Mouse (Mus musculus): ENCODE measurements around the gene Tjp1. TPM values are rescaled to one million over a fixed set of nuclear protein-coding genes. Genes with fewer than 3 reads are reported as not detected.
A peak's percentile ranks its signal among the peaks of the same experiment; 100 is the strongest.

The Tjp1 gene
- total RNA-seq, 2 experiments from 2014 or later: 149 to 169 TPM

- no peak for DNase-seq (ENCODE audit: extremely low spot score in 1 of 2, low spot score in 1 of 2)
Measured at GRCm38 (mm10) chr7:65394672-65395071, 132.9 kb downstream of the Tjp1 start.

DNA sequence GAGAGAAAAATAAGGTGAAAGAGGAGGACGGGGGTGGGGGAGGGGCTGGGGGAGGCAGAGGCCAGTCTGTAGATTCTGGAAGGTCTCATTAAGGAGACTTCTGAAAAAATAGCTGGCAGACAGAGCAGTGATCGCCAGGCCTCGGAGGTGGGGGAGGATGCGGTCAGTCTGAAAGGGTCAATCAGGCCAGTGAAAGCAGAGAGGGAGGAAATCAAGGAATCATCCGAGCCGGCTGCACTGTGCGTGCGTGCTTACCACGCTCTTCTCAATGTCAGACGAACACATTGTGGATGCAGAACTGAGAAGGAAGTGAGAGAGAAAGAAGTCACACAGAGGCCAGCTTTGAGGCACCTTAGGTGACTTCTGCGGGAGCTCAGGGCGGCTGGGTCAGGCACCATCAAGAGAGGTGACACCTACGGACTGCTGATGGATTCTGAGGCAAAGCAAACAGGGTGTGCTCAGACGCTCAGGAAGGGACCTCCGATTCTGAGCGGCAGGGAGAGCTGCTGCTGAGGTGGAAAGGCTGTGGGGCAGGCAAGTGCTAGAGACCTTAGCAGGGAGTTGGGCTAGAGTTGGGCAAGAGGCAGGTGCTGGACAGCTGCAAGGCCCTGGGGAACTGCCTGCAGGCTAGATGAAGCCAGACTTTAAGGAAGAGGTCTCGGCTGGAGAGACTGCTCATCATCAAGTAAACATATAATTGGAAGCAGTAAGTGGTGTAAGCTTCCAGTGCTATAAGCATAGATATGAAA, 133.7 kb downstream of the Tjp1 start:
- no peak for DNase-seq (ENCODE audit: extremely low spot score in 1 of 2, low spot score in 1 of 2)

- no peak for DNase-seq (ENCODE audit: extremely low spot score in 1 of 2, low spot score in 1 of 2)
Measured at GRCm38 (mm10) chr7:65392986-65393385, 134.6 kb downstream of the Tjp1 start.

- no peak for DNase-seq (ENCODE audit: extremely low spot score in 1 of 2, low spot score in 1 of 2)
Measured at GRCm38 (mm10) chr7:65389539-65389938, 138.0 kb downstream of the Tjp1 start.

DNA sequence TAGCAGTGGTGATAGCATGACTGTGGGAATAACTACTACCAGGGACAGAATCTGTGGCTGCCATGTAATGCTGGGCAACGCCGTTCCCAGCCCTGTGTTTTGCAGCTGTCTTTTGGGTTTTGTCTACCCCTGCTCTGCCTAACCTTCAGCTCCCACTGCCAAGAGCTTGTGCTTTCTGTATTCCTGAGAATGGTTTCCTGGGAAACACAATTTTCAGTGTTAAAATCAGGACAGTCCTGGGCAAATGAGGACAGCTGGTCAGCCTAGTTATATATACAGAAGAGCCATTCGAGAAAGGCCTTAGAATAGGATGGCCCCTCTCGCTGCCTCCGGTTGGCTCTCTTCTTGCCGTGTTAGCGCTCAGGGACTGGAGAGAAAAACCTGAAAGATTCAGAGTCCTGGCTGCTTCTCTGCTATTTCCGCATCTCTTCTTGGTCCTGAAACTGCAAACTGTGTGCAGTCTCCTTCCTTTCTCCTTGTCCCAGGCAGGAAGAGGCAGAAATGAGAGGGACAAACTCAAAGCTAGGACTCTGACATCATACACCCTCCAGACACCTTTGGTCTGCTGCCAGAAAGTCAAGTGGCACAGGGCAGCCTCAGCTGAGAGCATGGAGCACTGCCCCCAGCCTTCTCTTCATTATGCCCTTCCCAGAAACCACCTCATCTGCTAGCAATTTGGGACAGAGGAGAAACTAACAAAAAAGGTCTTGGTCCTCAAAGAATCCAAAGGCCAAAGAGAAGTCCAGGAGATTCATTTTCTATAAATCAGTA, 139.2 kb downstream of the Tjp1 start:
- no peak for DNase-seq (ENCODE audit: extremely low spot score in 1 of 2, low spot score in 1 of 2)

GRCm38 (mm10) chr7:65387560-65388175, 139.9 kb downstream of the Tjp1 start:
- DNase-seq (ENCODE audit: extremely low spot score in 1 of 2, low spot score in 1 of 2): no peak

DNA sequence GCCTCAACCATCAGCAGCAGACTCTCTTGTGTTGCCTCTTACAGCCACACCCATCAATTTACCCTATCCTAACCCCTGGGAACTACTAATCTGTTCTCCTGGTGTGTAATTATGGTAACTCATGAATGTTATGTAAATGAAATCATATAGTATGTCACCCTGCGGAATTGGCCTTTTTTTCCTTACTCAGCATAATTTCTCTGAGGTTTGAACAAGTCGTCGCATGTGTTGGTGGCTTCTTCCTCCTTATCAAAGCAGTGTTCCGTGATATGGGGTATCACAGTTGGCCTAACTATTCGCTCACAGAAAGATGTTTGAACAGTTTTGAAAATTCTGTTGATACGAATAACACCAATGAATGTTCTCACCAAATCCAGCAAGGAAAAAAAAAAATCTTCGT, 142.8 kb downstream of the Tjp1 start:
- no peak for DNase-seq (ENCODE audit: extremely low spot score in 1 of 2, low spot score in 1 of 2)

DNA sequence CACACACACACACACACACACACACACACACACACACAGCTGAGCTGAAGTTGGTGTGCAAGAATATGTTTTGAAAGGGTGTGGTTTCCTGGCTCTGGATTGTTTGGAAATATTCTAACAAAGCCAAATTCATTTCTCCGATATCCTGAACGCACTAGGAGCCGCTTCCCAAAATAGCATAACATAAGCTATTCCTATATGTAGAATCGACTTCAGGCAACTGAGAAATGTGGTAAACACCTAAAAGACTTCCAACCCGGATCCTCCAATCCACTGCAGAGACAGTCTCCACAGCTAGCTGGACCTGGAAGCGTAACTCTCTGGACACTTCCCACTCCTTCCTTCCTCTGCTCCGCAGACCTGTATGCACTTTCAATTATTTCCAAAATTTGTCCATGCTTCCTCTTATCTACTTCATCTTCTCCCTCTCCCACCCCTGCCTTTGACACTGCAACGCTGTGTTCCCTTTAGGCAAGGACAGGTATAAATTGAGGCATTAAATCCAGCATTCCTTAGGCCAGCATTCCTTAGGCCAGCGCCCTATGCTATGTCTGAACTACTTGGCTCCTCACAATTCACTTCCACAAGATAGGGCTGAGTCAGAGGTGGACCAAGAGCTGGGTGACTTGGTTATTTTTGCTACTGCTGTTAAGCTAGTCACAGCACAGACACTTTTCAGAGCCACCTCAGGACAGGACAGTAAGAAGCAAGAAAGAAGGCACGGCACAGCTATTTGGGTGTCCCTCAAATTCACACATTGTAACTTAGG, 144.9 kb downstream of the Tjp1 start:
- DNase-seq (ENCODE audit: extremely low spot score in 1 of 2, low spot score in 1 of 2): no peak

DNA sequence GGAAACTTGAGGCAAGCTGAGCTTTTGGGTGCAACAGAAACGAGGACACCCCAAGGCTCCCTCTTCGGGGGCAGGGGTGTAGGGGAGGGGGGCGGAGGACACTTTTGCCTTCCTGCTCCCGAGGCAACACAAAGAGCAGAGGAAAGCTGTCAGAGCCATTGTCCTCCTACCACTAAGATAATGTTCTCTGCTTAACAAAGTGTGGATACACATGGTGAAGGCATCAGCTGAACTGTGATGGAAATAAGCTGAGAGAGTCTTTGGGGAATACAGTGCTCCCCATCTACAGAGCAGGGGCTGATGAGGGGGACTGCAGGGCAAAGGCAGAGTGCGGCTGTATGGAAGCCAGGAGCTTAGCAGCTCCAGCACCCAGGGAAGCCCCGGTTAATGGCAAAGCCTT, 145.7 kb downstream of the Tjp1 start:
- no peak for DNase-seq (ENCODE audit: extremely low spot score in 1 of 2, low spot score in 1 of 2)

DNA sequence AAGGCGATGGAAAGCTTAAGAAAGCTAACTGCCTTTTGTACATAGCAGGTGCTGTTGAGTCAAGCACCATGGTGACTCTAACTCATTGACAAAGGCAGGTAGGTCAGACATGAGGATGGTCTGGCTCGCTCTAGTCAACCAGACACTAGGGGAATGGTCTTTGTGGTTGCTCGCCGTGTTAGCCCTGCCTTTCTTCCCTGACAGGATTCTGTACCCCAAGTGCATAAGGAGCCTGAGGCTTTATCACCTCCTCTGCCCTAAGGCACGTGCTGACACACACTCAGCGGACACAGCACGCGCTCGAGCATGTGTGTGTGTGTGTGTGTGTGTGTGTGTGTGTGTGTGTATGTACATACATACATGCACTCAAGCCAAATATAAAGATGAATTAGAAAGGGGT, 146.9 kb downstream of the Tjp1 start:
- DNase-seq (ENCODE audit: extremely low spot score in 1 of 2, low spot score in 1 of 2): no peak

DNA sequence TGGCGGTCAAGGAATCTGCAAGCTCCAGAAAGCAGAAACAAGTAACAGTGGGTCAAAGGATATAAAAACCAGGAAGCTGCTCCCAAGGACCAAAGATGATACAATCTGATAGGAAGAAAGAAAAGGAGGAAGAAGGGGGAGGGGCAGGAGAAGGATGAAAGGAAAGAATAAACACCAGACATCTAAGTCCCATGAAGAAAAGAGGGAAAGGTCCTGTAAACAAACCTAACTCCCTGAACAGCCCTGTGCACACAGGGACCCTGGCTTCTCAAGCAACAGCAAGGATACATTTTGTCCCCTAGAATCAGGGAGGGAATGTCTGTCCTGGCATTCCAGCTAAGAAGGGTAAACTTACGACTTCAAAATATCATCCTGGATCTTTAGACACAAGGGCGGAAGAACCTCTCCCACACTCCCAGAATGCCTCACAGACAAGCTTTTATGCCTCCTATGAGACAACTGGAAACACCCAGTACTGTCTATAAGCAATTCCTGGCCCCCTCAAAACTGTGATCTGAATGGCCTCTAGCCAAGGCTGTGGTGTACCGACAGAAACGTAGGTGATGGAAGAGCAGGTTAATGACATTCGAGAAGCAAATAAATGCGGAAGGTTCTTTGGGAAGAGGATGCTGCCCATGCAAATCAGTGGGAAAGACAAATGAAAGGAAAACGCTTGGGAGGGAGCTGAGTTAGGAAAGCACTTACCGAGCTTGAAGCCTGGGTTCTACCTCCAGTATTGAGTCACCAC, 148.6 kb downstream of the Tjp1 start:
- DNase-seq (ENCODE audit: extremely low spot score in 1 of 2, low spot score in 1 of 2): no peak

DNA sequence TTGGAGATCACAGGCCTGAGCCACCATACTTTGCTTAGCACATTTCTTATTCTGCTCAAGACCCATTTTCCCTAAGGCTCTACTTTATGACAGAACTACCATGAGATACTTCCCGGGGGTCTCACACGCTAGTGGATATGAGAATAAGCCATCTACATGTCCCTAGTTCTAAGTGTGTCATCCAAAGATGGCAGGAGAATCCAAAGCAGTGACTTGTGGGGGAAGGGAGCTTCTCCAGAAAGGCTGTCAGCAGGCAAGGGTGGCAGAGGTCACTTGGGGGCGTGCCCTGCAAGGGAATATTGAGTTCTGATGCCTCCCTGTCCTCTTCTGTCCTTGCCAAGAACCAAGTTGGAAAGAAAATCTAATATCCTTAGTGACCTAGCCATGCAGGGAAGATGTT, 150.1 kb downstream of the Tjp1 start:
- no peak for DNase-seq (ENCODE audit: extremely low spot score in 1 of 2, low spot score in 1 of 2)

- DNase-seq (ENCODE audit: extremely low spot score in 1 of 2, low spot score in 1 of 2): no peak
Measured at GRCm38 (mm10) chr7:65375621-65376020, 152.0 kb downstream of the Tjp1 start.

GRCm38 (mm10) chr7:65375176-65375575, 152.4 kb downstream of the Tjp1 start:
- no peak for DNase-seq (ENCODE audit: extremely low spot score in 1 of 2, low spot score in 1 of 2)

GRCm38 (mm10) chr7:65373336-65373735, 154.2 kb downstream of the Tjp1 start:
- DNase-seq (ENCODE audit: extremely low spot score in 1 of 2, low spot score in 1 of 2): no peak

- DNase-seq (ENCODE audit: extremely low spot score in 1 of 2, low spot score in 1 of 2): no peak
Measured at GRCm38 (mm10) chr7:65371765-65372164, 155.8 kb downstream of the Tjp1 start.

GRCm38 (mm10) chr7:65370787-65371616, 156.6 kb downstream of the Tjp1 start:
- peak; percentile 80 to 82 for DNase-seq (ENCODE audit: extremely low spot score in 1 of 2, low spot score in 1 of 2)

DNA sequence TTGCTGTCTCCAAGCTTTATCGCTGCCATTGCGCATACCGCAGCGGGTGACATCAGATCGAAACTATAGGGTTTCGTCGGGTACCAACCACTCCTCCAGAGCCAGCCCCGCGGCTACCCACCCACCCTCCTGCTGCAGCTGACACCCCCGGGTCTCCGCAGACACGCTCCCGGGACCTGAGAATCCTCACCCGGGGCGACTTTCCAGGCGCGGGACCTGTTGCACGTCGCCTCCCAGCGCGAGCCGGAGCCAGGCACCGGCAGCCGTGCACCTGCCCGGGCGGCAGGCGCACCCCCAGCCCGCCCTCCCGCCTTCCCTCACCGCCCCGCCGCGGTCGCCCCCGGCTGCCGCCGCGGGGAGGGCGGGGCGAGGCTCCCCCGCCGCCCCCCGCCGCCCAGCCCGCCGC, 157.2 kb downstream of the Tjp1 start:
- no peak for DNase-seq (ENCODE audit: extremely low spot score in 1 of 2, low spot score in 1 of 2)

GRCm38 (mm10) chr7:65369101-65369500, 158.5 kb downstream of the Tjp1 start:
- DNase-seq (ENCODE audit: extremely low spot score in 1 of 2, low spot score in 1 of 2): no peak
